Mouse (Mus musculus) right cerebral cortex, postnatal 25 days (tissue): ENCODE data around the gene Pla2g2e.
"Not testable (repeated sequence)": the region's sequence is repeated elsewhere in the genome, so short reads cannot be mapped to it uniquely, and the experiment has no call there.

Experiments
- DNase-seq: peaks from one replicate; pipeline ENCODE4 v3.0.0; 2022

Gene Pla2g2e

GRCm38 (mm10) chr4:138877731-138878130 is at the start of gene Pla2g2e:
TSS of gene Pla2g2e (plus strand) at chr4:138877942.
- DNase-seq = no peak

GRCm38 (mm10) chr4:138839806-138840205 is 37.9 kb upstream of the Pla2g2e start:
- DNase-seq = no peak

- no peak for DNase-seq
Measured at GRCm38 (mm10) chr4:138840726-138841125, 37.0 kb upstream of the Pla2g2e start.

- DNase-seq = peak; percentile 86
Measured at GRCm38 (mm10) chr4:138841386-138841785, 36.4 kb upstream of the Pla2g2e start.

- peak; percentile 82 for DNase-seq
Measured at GRCm38 (mm10) chr4:138851463-138851862, 26.3 kb upstream of the Pla2g2e start.

GRCm38 (mm10) chr4:138852961-138853360 is 24.8 kb upstream of the Pla2g2e start:
- no peak for DNase-seq

GRCm38 (mm10) chr4:138855092-138855632 is 22.6 kb upstream of the Pla2g2e start:
- no peak for DNase-seq

- DNase-seq = no peak
Measured at GRCm38 (mm10) chr4:138856491-138856890, 21.3 kb upstream of the Pla2g2e start.

- no peak for DNase-seq
Measured at GRCm38 (mm10) chr4:138857576-138857975, 20.2 kb upstream of the Pla2g2e start.

- DNase-seq = no peak
Measured at GRCm38 (mm10) chr4:138858446-138858845, 19.3 kb upstream of the Pla2g2e start.

- DNase-seq = no peak
Measured at GRCm38 (mm10) chr4:138859245-138859644, 18.5 kb upstream of the Pla2g2e start.

GRCm38 (mm10) chr4:138859728-138860127 is 18.0 kb upstream of the Pla2g2e start:
- peak; percentile 70 for DNase-seq

- DNase-seq = no peak
Measured at GRCm38 (mm10) chr4:138863344-138863998, 14.3 kb upstream of the Pla2g2e start, which contains the start of gene Pla2g5. TSS of gene Pla2g5 (minus strand) at chr4:138863482.

GRCm38 (mm10) chr4:138865092-138865491 is 12.7 kb upstream of the Pla2g2e start:
- DNase-seq = no peak

GRCm38 (mm10) chr4:138865991-138866390 is 11.8 kb upstream of the Pla2g2e start:
- DNase-seq = no peak

- peak; percentile 46 for DNase-seq
Measured at GRCm38 (mm10) chr4:138866413-138866812, 11.3 kb upstream of the Pla2g2e start.

- DNase-seq = no peak
Measured at GRCm38 (mm10) chr4:138868666-138869065, 9.1 kb upstream of the Pla2g2e start.

- no peak for DNase-seq
Measured at GRCm38 (mm10) chr4:138873864-138874263, 3.9 kb upstream of the Pla2g2e start, which contains the start of gene Gm13030. TSS of gene Gm13030 (minus strand) at chr4:138873964.

GRCm38 (mm10) chr4:138875275-138875674 is 2.5 kb upstream of the Pla2g2e start:
- not testable (repeated sequence) for DNase-seq

- no peak for DNase-seq
Measured at GRCm38 (mm10) chr4:138875986-138876385, 1.8 kb upstream of the Pla2g2e start.

- no peak for DNase-seq
Measured at GRCm38 (mm10) chr4:138878783-138879182, 1.0 kb downstream of the Pla2g2e start.

GRCm38 (mm10) chr4:138879808-138880207 is 2.1 kb downstream of the Pla2g2e start:
- DNase-seq = no peak

GRCm38 (mm10) chr4:138880811-138881584 is 3.3 kb downstream of the Pla2g2e start:
- no peak for DNase-seq

- DNase-seq = peak; percentile 68
Measured at GRCm38 (mm10) chr4:138882179-138882578, 4.4 kb downstream of the Pla2g2e start.
